Mouse (Mus musculus): Measurements from ENCODE around the gene Myo1h. TPM values are rescaled to one million over a fixed set of nuclear protein-coding genes. Genes with fewer than 3 reads are reported as not detected.

Gene Myo1h
- polyA plus RNA-seq, 1 experiment = 2.2 TPM

DNA sequence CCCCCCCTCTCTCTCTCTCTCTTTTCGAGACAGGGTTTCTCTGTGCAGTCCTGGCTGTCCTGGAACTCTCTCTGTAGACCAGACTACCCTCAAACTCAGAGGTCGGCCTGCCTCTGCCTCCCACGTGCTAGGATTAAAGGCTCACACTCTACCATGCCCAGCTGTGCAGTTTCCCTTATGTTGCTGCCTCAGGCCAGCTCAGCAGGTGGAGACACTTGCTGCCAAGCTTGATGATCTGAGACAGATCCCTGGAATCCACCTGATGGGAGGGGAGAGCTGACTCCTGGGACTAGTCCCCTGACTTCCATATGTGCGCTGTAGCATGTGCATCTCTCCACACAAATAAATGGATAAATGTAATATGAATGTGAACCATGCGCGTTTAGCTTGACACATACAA is 14.2 kb downstream of the Myo1h start:
- H3K79me2 ChIP-seq (ENCODE audit: control insufficient read depth, insufficient read depth) = no peaks in the 10 kb centered on the region
- TF ChIP-seq CTCF (IDR thresholded peaks at IDR 0.05; ENCODE audit: control insufficient read depth, insufficient read depth, insufficient read length) (no peak), MYOD1 (IDR thresholded peaks at IDR 0.05; ENCODE audit: control insufficient read depth, insufficient read length, low read depth) (no peak), FOSL1 (IDR thresholded peaks at IDR 0.05; ENCODE audit: insufficient read depth, low read length, poor library complexity, severe bottlenecking) (no peak), MYOG (IDR thresholded peaks at IDR 0.05; ENCODE audit: control insufficient read depth, extremely low read depth, insufficient read length) (no peak), USF1 (IDR thresholded peaks at IDR 0.05; ENCODE audit: low read depth) (no peak), CEBPB (IDR thresholded peaks at IDR 0.05; ENCODE audit: low read depth) (no peak), MAX (IDR thresholded peaks at IDR 0.05) (no peak)
- H3K27me3 ChIP-seq (ENCODE audit: control insufficient read depth, insufficient read depth, insufficient read length) = peaks cover 57% of the 10 kb centered on the region
- H3K36me3 ChIP-seq (ENCODE audit: control insufficient read depth, insufficient read depth) = no peaks in the 10 kb centered on the region
- no peaks in the 10 kb centered on the region for H3K79me3 ChIP-seq (ENCODE audit: low read depth)
- H3K4me3 ChIP-seq (ENCODE audit: insufficient read depth, poor library complexity, severe bottlenecking) = no peak overlapping the region
- H3ac ChIP-seq (ENCODE audit: control insufficient read depth, insufficient read length, low read depth) = no peak overlapping the region

DNA sequence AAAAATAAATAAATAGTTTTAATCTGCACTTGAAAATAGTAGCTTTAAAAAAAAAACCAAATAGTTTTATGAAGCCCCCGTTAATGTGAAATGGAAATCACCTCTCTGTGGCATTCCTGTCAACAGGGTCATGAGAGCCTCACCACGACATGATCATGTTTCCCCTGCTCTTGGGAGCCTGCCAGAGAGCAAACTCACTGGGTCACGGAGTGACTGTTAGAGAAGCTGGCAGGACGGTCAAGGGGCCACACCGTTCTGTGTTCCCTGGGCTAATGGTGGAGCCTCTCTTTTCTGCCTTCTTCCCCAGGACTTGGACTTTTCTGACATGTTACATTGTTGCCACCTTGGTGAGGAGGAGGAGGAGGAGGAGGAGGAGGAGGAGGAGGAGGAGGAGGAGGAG is 17.5 kb downstream of the Myo1h start:
- H3K36me3 ChIP-seq (ENCODE audit: control insufficient read depth, insufficient read depth) = no peaks in the 10 kb centered on the region
- no peaks in the 10 kb centered on the region for H3K79me2 ChIP-seq (ENCODE audit: control insufficient read depth, insufficient read depth)
- TF ChIP-seq FOSL1 (IDR thresholded peaks at IDR 0.05; ENCODE audit: insufficient read depth, low read length, poor library complexity, severe bottlenecking) (no peak), MYOD1 (IDR thresholded peaks at IDR 0.05; ENCODE audit: control insufficient read depth, insufficient read length, low read depth) (no peak)
- no peaks in the 10 kb centered on the region for H3K79me3 ChIP-seq (ENCODE audit: low read depth)
- no peak overlapping the region for H3ac ChIP-seq (ENCODE audit: control insufficient read depth, insufficient read length, low read depth)
- H3K27me3 ChIP-seq (ENCODE audit: control insufficient read depth, insufficient read depth, insufficient read length) = peaks cover 47% of the 10 kb centered on the region
- no peak overlapping the region for H3K4me3 ChIP-seq (ENCODE audit: insufficient read depth, poor library complexity, severe bottlenecking)

DNA sequence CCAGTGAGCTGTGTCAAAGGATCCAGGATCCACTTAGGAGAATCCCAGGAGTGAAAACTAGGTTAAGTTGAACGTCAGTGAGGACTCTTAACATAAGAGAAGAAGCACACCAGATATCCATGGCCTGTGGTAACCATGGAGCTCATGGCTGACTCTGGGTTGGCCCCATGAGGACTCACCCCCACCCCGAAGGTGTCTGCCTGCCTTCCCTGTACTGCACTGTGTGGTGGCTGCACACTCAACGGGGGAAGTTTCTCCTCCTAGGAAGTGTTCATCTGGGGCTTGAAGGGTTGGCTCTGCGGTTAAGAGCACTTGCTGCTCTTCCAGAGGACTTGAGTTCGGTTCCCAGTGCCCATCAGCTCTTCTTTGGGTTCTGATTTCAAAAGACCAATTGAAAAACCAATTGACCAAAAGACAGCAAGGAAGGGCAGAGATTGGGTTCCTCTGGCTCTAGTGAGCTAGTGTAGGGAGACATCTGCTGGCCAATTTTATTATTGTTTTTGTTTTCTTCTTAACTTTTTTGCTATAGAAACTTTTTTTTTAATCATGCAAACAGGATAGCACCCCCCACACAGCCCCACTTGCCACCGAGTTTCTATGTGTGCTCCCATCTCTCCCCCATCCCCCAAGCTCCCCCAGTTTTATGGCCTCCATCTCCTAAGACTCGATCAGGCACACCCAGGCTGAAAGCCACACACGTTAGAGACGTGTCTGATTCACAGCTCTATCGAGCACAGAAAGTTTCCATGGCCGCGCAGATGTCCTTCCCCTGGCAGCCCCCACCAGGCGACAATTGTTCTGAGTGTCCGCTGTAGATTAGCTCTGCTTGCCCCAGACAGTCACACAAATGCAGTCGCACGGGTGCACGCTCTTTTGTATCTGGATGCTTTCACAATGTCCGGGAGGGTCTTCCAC is 20.1 kb downstream of the Myo1h start:
- H3K4me3 ChIP-seq (ENCODE audit: insufficient read depth, poor library complexity, severe bottlenecking) = no peak overlapping the region

DNA sequence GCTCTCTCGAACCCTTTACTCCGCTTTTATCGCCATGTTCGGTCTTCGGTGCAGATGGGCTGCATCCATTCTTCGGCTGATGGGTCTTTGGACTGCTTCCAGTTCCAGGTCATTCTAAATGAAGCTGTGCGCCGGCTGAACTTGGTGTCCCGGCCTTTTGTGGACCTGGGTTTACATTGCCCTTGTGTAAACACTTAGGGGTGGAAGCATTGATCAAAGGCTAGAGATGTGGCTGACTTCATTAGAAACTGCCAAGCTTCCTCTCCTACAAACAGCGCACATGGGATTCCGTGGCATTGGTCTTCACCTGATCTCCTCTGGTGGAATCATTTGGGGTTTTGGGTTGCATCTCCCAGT is 20.7 kb downstream of the Myo1h start:
- Histone ChIP-seq H3K36me3 (ENCODE audit: control insufficient read depth, insufficient read depth) (no peaks in the 10 kb centered on the region), H3ac (ENCODE audit: control insufficient read depth, insufficient read length, low read depth) (no peak overlapping the region), H3K4me3 (ENCODE audit: insufficient read depth, poor library complexity, severe bottlenecking) (no peak overlapping the region), H3K27me3 (ENCODE audit: control insufficient read depth, insufficient read depth, insufficient read length) (peaks cover 25% of the 10 kb centered on the region), H3K79me3 (ENCODE audit: low read depth) (no peaks in the 10 kb centered on the region), H3K79me2 (ENCODE audit: control insufficient read depth, insufficient read depth) (no peaks in the 10 kb centered on the region)
- no peak for TF ChIP-seq MAX (IDR thresholded peaks at IDR 0.05)
- no peak for TF ChIP-seq MYOG (IDR thresholded peaks at IDR 0.05; ENCODE audit: control insufficient read depth, extremely low read depth, insufficient read length)
- TF ChIP-seq FOSL1 (IDR thresholded peaks at IDR 0.05; ENCODE audit: insufficient read depth, low read length, poor library complexity, severe bottlenecking) = no peak
- no peak for TF ChIP-seq CTCF (IDR thresholded peaks at IDR 0.05; ENCODE audit: control insufficient read depth, insufficient read depth, insufficient read length)
- no peak for TF ChIP-seq MYOD1 (IDR thresholded peaks at IDR 0.05; ENCODE audit: control insufficient read depth, insufficient read length, low read depth)
- TF ChIP-seq CEBPB (IDR thresholded peaks at IDR 0.05; ENCODE audit: low read depth) = no peak
- no peak for TF ChIP-seq USF1 (IDR thresholded peaks at IDR 0.05; ENCODE audit: low read depth)

More for the DNA sequence above, 20.1 kb downstream of the Myo1h start:
- Histone ChIP-seq H3K79me2 (ENCODE audit: control insufficient read depth, insufficient read depth) (no peaks in the 10 kb centered on the region), H3ac (ENCODE audit: control insufficient read depth, insufficient read length, low read depth) (no peak overlapping the region), H3K79me3 (ENCODE audit: low read depth) (no peaks in the 10 kb centered on the region), H3K27me3 (ENCODE audit: control insufficient read depth, insufficient read depth, insufficient read length) (peaks cover 31% of the 10 kb centered on the region), H3K36me3 (ENCODE audit: control insufficient read depth, insufficient read depth) (no peaks in the 10 kb centered on the region)
- TF ChIP-seq CTCF (IDR thresholded peaks at IDR 0.05; ENCODE audit: control insufficient read depth, insufficient read depth, insufficient read length) = peak; percentile 2
- TF ChIP-seq USF1 (IDR thresholded peaks at IDR 0.05; ENCODE audit: low read depth) = no peak

DNA sequence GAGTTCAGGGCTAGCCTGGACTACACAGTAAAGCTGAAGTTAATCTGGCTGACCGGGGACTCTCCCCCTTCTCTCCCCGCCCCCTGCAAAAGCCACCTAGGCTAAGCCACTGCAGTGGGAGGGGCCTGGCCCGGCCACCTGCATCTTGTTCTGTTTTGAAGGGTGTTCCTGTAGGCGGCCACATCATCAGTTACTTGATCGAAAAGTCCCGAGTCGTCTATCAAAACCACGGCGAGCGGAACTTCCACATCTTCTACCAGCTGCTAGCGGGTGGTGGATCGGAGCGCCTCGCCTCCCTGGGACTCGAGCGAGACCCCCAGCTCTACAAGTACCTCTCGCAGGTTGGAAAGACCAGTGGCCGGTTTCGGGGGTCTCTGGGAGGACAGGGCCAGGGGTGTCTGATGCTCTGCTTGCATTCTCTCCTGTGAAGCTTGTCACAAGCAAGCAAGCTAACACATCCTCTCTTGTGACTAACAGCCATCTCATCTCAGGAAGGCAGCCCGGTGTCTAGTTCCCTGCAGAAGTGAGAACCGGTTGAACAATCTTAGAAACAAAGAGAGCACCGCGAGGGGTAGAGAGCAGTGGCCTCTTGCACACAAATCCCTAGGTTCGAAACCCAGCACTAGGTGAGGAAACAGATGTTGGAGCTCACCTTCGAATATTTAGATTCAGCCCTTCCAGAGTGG is 34.3 kb downstream of the Myo1h start:
- TF ChIP-seq CEBPB (IDR thresholded peaks at IDR 0.05; ENCODE audit: low read depth) (no peak), FOSL1 (IDR thresholded peaks at IDR 0.05; ENCODE audit: insufficient read depth, low read length, poor library complexity, severe bottlenecking) (no peak)
- no peak overlapping the region for H3K4me3 ChIP-seq (ENCODE audit: insufficient read depth, poor library complexity, severe bottlenecking)
- H3K79me2 ChIP-seq (ENCODE audit: control insufficient read depth, insufficient read depth) = no peaks in the 10 kb centered on the region
- H3K27me3 ChIP-seq (ENCODE audit: control insufficient read depth, insufficient read depth, insufficient read length) = peaks cover 63% of the 10 kb centered on the region
- no peaks in the 10 kb centered on the region for H3K36me3 ChIP-seq (ENCODE audit: control insufficient read depth, insufficient read depth)
- H3K79me3 ChIP-seq (ENCODE audit: low read depth) = no peaks in the 10 kb centered on the region
- H3ac ChIP-seq (ENCODE audit: control insufficient read depth, insufficient read length, low read depth) = no peak overlapping the region

All from C2C12 (cell line).